Mouse (Mus musculus): ENCODE measurements at regions not wholly inside any gene's neighbourhood (a gene's known extent, or its start where the extent isn't known, plus 50 kb on each side); places are given as distances from the start of the nearest gene placed in this dataset. TPM values are rescaled to one million over a fixed set of nuclear protein-coding genes. Genes with fewer than 3 reads are reported as not detected.
A peak's percentile ranks its signal among the peaks of the same experiment; 100 is the strongest.

GRCm38 (mm10) chr10:97404076-97404787 is 75.2 kb upstream of the Dcn start:
- Histone ChIP-seq H3K9ac (ENCODE audit: low read depth, low read length) (no peak overlapping the region), H3K9me3 (ENCODE audit: control insufficient read depth, low read length) (no peaks in the 10 kb centered on the region), H3K27ac (ENCODE audit: low read length) (peak overlapping the region; percentile 50), H3K4me3 (ENCODE audit: low read length) (no peak overlapping the region), H3K4me1 (ENCODE audit: control insufficient read depth, insufficient read depth, low read length) (no peaks in the 10 kb centered on the region), H3K27me3 (replicated peaks; ENCODE audit: control insufficient read depth, insufficient read depth, low read length) (no peaks in the 10 kb centered on the region), H3K36me3 (ENCODE audit: control insufficient read depth, insufficient read depth, low read length) (no peaks in the 10 kb centered on the region), H3K4me2 (ENCODE audit: low read depth, low read length) (no peak overlapping the region)
- peak; percentile 67; the same call in 1 of the 2 replicates for ATAC-seq
- 39% methylated on average over 2 of the region's 2 CpGs for WGBS

- H3K4me2 ChIP-seq (ENCODE audit: low read depth, low read length): no peak overlapping the region
- no peak for ATAC-seq
- H3K27me3 ChIP-seq (replicated peaks; ENCODE audit: control insufficient read depth, insufficient read depth, low read length): no peaks in the 10 kb centered on the region
- no peak overlapping the region for H3K9ac ChIP-seq (ENCODE audit: low read depth, low read length)
- H3K36me3 ChIP-seq (ENCODE audit: control insufficient read depth, insufficient read depth, low read length): no peaks in the 10 kb centered on the region
- H3K9me3 ChIP-seq (ENCODE audit: control insufficient read depth, low read length): no peaks in the 10 kb centered on the region
- no peak overlapping the region for H3K4me3 ChIP-seq (ENCODE audit: low read length)
- no peak overlapping the region for H3K27ac ChIP-seq (ENCODE audit: low read length)
- 19% methylated on average over 1 of the region's 1 CpGs for WGBS
- no peaks in the 10 kb centered on the region for H3K4me1 ChIP-seq (ENCODE audit: control insufficient read depth, insufficient read depth, low read length)
Observed at GRCm38 (mm10) chr10:97409181-97409581, 70.2 kb upstream of the Dcn start.

- no peaks in the 10 kb centered on the region for H3K36me3 ChIP-seq (ENCODE audit: control insufficient read depth, insufficient read depth, low read length)
- no peak overlapping the region for H3K9ac ChIP-seq (ENCODE audit: low read depth, low read length)
- H3K27me3 ChIP-seq (replicated peaks; ENCODE audit: control insufficient read depth, insufficient read depth, low read length): no peaks in the 10 kb centered on the region
- H3K27ac ChIP-seq (ENCODE audit: low read length): no peak overlapping the region
- WGBS: 70% methylated on average over 1 of the region's 1 CpGs
- no peak overlapping the region for H3K4me3 ChIP-seq (ENCODE audit: low read length)
- H3K4me2 ChIP-seq (ENCODE audit: low read depth, low read length): no peak overlapping the region
- no peak for ATAC-seq
- no peaks in the 10 kb centered on the region for H3K9me3 ChIP-seq (ENCODE audit: control insufficient read depth, low read length)
- no peaks in the 10 kb centered on the region for H3K4me1 ChIP-seq (ENCODE audit: control insufficient read depth, insufficient read depth, low read length)
Observed at GRCm38 (mm10) chr10:97409909-97410308, 69.5 kb upstream of the Dcn start.

- no peak overlapping the region for H3K4me2 ChIP-seq (ENCODE audit: low read depth, low read length)
- H3K27me3 ChIP-seq (replicated peaks; ENCODE audit: control insufficient read depth, insufficient read depth, low read length): no peaks in the 10 kb centered on the region
- H3K4me3 ChIP-seq (ENCODE audit: low read length): no peak overlapping the region
- H3K9ac ChIP-seq (ENCODE audit: low read depth, low read length): no peak overlapping the region
- H3K27ac ChIP-seq (ENCODE audit: low read length): no peak overlapping the region
- 57% methylated on average over 1 of the region's 1 CpGs for WGBS
- ATAC-seq: no peak
- no peaks in the 10 kb centered on the region for H3K9me3 ChIP-seq (ENCODE audit: control insufficient read depth, low read length)
- no peaks in the 10 kb centered on the region for H3K4me1 ChIP-seq (ENCODE audit: control insufficient read depth, insufficient read depth, low read length)
- H3K36me3 ChIP-seq (ENCODE audit: control insufficient read depth, insufficient read depth, low read length): no peaks in the 10 kb centered on the region
Observed at GRCm38 (mm10) chr10:97422579-97422978, 56.8 kb upstream of the Dcn start.

- Histone ChIP-seq H3K9me3 (ENCODE audit: control insufficient read depth, low read length) (no peaks in the 10 kb centered on the region), H3K4me2 (ENCODE audit: low read depth, low read length) (no peak overlapping the region), H3K27ac (ENCODE audit: low read length) (no peak overlapping the region), H3K4me1 (ENCODE audit: control insufficient read depth, insufficient read depth, low read length) (no peaks in the 10 kb centered on the region), H3K4me3 (ENCODE audit: low read length) (no peak overlapping the region), H3K9ac (ENCODE audit: low read depth, low read length) (no peak overlapping the region), H3K27me3 (replicated peaks; ENCODE audit: control insufficient read depth, insufficient read depth, low read length) (no peaks in the 10 kb centered on the region), H3K36me3 (ENCODE audit: control insufficient read depth, insufficient read depth, low read length) (no peaks in the 10 kb centered on the region)
- WGBS: 60% methylated on average over 4 of the region's 4 CpGs
- ATAC-seq: no peak
Observed at GRCm38 (mm10) chr10:97423039-97423700, 56.2 kb upstream of the Dcn start.

Small RNA genes in the stretch of these regions (microRNA-seq; reads per million reads assigned to microRNA genes)
- not detected for gene Gm24587
- not detected for gene Mir3966
